Mouse (Mus musculus): ENCODE results near the gene Ankrd10.
"Not testable (repeated sequence)": the region's sequence is repeated elsewhere in the genome, so short reads cannot be mapped to it uniquely, and the experiment has no call there.

Gene Ankrd10

DNA sequence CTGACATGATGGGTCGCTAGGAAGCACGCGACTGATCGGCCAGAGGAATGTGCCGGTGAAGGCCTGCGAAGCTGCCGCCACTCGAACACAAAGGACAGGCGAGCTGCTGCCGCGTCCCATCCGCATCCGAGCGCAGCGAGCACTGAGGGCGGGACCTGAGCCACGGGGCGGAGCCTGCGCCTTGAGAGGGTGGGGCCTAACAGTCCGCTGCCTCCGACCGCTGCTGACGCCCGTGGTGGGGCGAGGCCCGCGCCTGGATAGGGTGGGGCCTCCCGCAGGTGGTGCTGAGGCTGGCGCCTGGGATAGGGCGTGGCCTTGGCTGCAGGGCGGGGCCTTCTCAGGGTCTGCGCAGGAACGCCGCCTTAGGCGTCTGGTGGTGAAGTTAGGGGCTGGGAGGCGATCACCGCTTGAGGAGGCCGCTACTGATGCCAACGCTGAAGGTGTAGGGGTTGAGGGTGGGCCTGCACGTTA, at the start of gene Ankrd10:
Gene Ankrd10 (minus strand): TSS at position 147 of the 471 bp plus-strand sequence.
- peak; percentile 97 for DNase-seq (ENCODE audit: low read depth)

- no peak for DNase-seq (ENCODE audit: low read depth)
Observed at GRCm38 (mm10) chr8:11684558-11684957, 49.0 kb upstream of the Ankrd10 start.

DNA sequence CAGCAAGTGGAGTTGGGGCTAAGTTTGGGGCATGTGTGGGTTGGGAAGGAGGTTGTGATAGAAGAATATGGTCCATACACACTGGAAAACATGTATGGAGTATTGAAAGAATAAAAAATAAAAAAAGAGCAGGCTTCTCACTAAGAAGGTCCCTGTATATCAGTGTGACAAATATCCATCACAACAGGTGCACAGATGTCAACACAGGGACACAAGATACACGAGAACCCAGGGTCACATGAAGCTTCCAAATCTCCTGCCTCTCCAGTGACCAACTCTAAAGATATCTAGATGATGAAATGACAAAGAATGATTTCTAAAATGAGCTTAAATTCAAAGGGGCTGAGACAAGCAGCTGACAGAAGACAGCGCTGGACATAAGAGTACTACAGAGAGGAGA, 32.8 kb upstream of the Ankrd10 start:
- DNase-seq (ENCODE audit: low read depth): no peak

DNA sequence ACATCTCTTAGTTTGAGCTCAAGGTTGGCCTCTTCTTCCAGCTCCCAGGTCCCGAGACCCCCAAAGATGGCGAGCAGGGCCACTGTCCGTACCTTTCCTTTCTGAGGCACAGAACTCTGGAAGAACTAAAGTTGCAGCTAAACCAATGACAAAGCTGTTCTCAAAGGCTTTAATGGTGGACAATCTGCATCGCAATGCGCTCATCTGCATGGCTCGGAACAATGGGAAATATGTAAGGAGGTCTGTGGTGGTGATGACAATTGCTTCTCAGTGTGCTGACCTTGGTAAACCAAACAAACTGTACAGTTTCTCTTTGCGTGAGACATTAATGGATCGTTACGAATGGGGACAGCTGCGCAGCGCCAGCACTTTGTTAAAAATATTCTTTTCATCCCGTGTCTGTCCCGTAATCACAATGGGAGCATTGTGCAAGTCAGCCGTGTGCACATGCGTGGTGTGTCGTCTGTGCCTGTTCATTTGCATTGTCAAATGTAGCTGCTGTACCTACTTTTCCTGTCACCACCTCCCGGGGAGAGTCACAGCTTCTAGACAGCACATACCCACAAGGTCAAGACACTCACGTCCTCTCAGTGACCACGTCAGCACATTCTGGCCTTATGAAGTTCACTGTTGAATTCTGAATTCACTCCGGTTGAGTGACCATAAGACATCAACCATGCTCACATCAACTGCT, 30.6 kb upstream of the Ankrd10 start:
- not testable (repeated sequence) for DNase-seq (ENCODE audit: low read depth)

GRCm38 (mm10) chr8:11661969-11662368, 26.4 kb upstream of the Ankrd10 start:
- no peak for DNase-seq (ENCODE audit: low read depth)

GRCm38 (mm10) chr8:11650021-11650420, 14.5 kb upstream of the Ankrd10 start:
- DNase-seq (ENCODE audit: low read depth): no peak

DNA sequence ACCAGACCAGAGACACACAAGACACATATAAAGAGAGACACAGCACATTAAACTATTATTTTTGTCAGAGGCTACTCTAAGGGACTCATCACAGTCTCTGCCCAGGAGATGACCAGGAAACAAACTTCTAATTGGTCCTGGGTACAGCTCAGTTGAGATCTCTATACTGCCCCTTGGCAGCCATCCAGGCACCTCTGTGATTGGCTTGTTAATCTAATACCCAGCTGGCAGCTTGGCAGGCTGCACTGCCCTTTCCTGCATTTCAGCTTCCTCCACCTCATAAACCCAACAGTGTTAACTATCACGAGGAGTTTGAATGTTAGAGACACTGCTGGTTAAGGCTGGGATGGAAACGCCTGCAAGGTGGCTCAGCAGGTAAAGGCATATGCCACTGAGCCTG, 7.6 kb upstream of the Ankrd10 start:
- DNase-seq (ENCODE audit: low read depth): no peak

DNA sequence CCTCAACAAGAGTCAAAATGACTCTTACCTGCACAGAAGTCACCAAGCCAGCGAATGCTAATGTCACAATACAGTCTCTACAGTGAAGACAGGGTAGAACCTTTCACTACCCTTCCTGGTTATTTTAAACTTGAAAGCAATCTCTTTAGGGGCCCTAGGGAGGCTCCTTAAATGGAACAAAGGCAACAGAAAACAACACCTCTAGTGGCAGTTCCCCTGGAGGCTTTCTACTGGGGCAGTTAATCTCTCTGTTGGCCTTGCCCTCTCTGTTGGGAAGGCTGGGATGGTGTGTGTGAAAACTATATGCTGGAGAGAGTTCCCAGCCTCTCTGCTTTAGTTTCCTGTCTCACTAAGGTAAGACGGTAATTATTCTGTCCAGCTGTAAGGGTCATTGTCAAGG, 5.0 kb upstream of the Ankrd10 start:
- DNase-seq (ENCODE audit: low read depth): no peak

- peak; percentile 16 for DNase-seq (ENCODE audit: low read depth)
Observed at GRCm38 (mm10) chr8:11637531-11637930, 2.0 kb upstream of the Ankrd10 start.

GRCm38 (mm10) chr8:11636324-11637057, 934 bp upstream of the Ankrd10 start:
- peak; percentile 90 for DNase-seq (ENCODE audit: low read depth)

- DNase-seq (ENCODE audit: low read depth): peak; percentile 92
Observed at GRCm38 (mm10) chr8:11635012-11635577, 462 bp downstream of the Ankrd10 start.

- DNase-seq (ENCODE audit: low read depth): peak; percentile 23
Observed at GRCm38 (mm10) chr8:11634331-11635011, 1.1 kb downstream of the Ankrd10 start.

DNA sequence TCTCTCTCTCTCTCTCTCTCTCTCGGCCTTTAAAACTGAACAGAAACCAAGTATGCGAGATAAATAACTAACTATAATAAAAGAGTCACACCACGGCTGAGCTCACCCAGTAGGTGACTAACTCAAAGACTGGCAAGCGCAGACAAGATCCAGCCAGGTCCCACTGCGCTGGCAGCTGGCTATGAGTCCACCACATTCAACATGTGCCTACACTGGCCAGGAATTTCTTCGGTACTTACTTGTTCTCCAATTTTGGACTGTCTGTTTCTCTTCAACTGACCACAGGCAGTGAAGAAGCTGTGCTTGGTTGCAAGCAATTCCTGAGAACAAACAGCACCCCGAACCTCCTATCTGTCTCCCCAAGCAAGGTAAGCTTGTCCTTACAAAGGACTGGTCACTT, 2.1 kb downstream of the Ankrd10 start:
- DNase-seq (ENCODE audit: low read depth): peak; percentile 70

- DNase-seq (ENCODE audit: low read depth): peak; percentile 92
Observed at GRCm38 (mm10) chr8:11632406-11632805, 3.2 kb downstream of the Ankrd10 start.

GRCm38 (mm10) chr8:11629206-11629605, 6.4 kb downstream of the Ankrd10 start:
- DNase-seq (ENCODE audit: low read depth): no peak

GRCm38 (mm10) chr8:11628506-11629132, 6.9 kb downstream of the Ankrd10 start:
- peak; percentile 91 for DNase-seq (ENCODE audit: low read depth)

GRCm38 (mm10) chr8:11627717-11628116, 7.8 kb downstream of the Ankrd10 start:
- DNase-seq (ENCODE audit: low read depth): no peak

- DNase-seq (ENCODE audit: low read depth): no peak
Observed at GRCm38 (mm10) chr8:11625084-11625483, 10.5 kb downstream of the Ankrd10 start.

GRCm38 (mm10) chr8:11619091-11619490, 16.5 kb downstream of the Ankrd10 start:
- DNase-seq (ENCODE audit: low read depth): no peak

DNA sequence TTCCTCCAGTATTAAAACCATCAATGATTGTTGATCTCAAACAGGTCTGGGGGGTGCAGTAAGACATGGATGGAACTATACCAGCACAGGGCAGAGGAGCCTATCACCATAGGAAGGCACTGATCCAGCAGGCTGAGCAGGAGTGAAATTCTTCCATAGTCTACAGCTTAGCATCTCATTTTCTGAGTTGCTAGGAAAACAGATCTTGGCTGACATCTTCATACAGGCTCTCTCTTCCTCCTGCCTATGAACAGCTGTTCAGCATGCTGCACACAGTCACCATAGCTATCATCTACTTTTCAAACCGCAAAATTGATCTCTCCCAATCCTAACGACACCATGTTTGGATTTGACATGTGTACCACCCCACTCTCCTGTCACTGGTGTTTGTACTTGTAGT, 17.5 kb downstream of the Ankrd10 start:
- no peak for DNase-seq (ENCODE audit: low read depth)

DNA sequence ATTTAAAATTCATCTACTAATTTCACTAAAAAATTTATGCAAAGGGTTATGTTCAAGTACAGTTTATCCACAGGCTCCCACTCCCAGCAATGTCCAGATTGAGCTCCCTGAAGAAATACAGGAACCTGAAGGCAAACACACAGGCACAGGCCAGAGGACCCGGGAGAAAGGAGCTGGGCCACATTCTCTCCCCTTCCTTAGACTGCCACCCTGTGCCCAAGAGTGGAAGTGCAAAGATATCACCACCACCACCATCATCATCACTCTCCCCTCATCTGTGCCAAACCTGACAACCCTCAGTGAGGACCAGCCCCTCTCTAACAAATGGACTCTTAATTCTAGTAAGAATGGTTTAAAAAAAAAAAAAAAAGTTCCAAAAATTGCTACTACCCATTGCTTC, 19.3 kb downstream of the Ankrd10 start:
- peak; percentile 68 for DNase-seq (ENCODE audit: low read depth)

All from NIH3T3 (cell line).